ENCODE assay signal across 28 mouse cellular contexts in genomic region chr12:29118336-29118735, GRCm38 (mm10).
"Had no signal": no experiment of that assay in that cellular context is flagged by ENCODE, and none has a peak within 500 bp of the region (broad histone marks: within the 10 kb centered on the region; RNA-seq: fewer than 3 reads in every experiment).

No protein-coding gene starts in this region.

- H3K27ac ChIP-seq: embryonic facial prominence, embryonic 12.5 days; embryonic facial prominence, embryonic 13.5 days; embryonic facial prominence, embryonic 15.5 days; forebrain, embryonic 10.5 days; forebrain, embryonic 12.5 days; forebrain, embryonic 13.5 days; forebrain, embryonic 15.5 days; gastrocnemius, adult 2 months; heart, adult 2 months; heart, embryonic 10.5 days had no signal

- H3K9ac ChIP-seq: embryonic facial prominence, embryonic 12.5 days; embryonic facial prominence, embryonic 13.5 days; embryonic facial prominence, embryonic 15.5 days; forebrain, embryonic 12.5 days; forebrain, embryonic 13.5 days; forebrain, embryonic 15.5 days had no signal

- H3K36me3 ChIP-seq: embryonic facial prominence, embryonic 12.5 days; embryonic facial prominence, embryonic 13.5 days; embryonic facial prominence, embryonic 15.5 days; forebrain, embryonic 10.5 days; forebrain, embryonic 12.5 days; forebrain, embryonic 15.5 days; heart, embryonic 10.5 days had no signal

- H3K9me3 ChIP-seq: embryonic facial prominence, embryonic 12.5 days; embryonic facial prominence, embryonic 13.5 days; embryonic facial prominence, embryonic 15.5 days; forebrain, embryonic 10.5 days; forebrain, embryonic 12.5 days; forebrain, embryonic 13.5 days; forebrain, embryonic 15.5 days; heart, embryonic 10.5 days had no signal

- ATAC-seq: forebrain, embryonic 13.5 days; forebrain, embryonic 14.5 days; forebrain, embryonic 15.5 days; forebrain, embryonic 16.5 days had no signal

- DNase-seq: cerebellum, adult 2 months; cerebellum, adult 8-10 months; cerebellum, adult 9-10 months; cerebellum, adult 9-11 months; cerebellum, postnatal 10 days; cerebellum, postnatal 14 days; cerebellum, postnatal 25 days; cerebellum, postnatal 36 days; embryo, embryonic 11 days; gastrocnemius, adult 2 months; gastrocnemius, postnatal 10 days; gastrocnemius, postnatal 14 days; gastrocnemius, postnatal 25 days; gastrocnemius, postnatal 36 days; heart, adult 11 months; heart, adult 18-20 months; heart, adult 2 months had no signal

- H3K4me3 ChIP-seq: embryonic facial prominence, embryonic 12.5 days; embryonic facial prominence, embryonic 13.5 days; embryonic facial prominence, embryonic 15.5 days; erythroblast, embryonic 14.5 days; forebrain, embryonic 10.5 days; forebrain, embryonic 12.5 days; forebrain, embryonic 13.5 days; forebrain, embryonic 15.5 days; gastrocnemius, adult 2 months; heart, adult 2 months; heart, embryonic 10.5 days had no signal

- H3K4me2 ChIP-seq: embryonic facial prominence, embryonic 12.5 days; embryonic facial prominence, embryonic 13.5 days; embryonic facial prominence, embryonic 15.5 days; forebrain, embryonic 12.5 days; forebrain, embryonic 13.5 days; forebrain, embryonic 15.5 days had no signal

- H3K4me1 ChIP-seq: embryonic facial prominence, embryonic 12.5 days; embryonic facial prominence, embryonic 13.5 days; embryonic facial prominence, embryonic 15.5 days had no signal

- H3K27me3 ChIP-seq: embryonic facial prominence, embryonic 12.5 days; embryonic facial prominence, embryonic 13.5 days; embryonic facial prominence, embryonic 15.5 days; forebrain, embryonic 13.5 days; forebrain, embryonic 15.5 days had no signal
